Mouse (Mus musculus): ENCODE measurements around the gene Jarid2. TPM values are rescaled to one million over a fixed set of nuclear protein-coding genes. Genes with fewer than 3 reads are reported as not detected.

Gene Jarid2
- polyA plus RNA-seq, 1 experiment from 2014 or later, result 10.0 TPM

GRCm38 (mm10) chr13:44833353-44833752 lies 104.1 kb downstream of the Jarid2 start:
- Histone ChIP-seq H3K36me3 (ENCODE audit: insufficient read depth, low read length) (no peaks in the 10 kb centered on the region), H3K27me3 (replicated peaks; ENCODE audit: insufficient read depth, low read length) (no peaks in the 10 kb centered on the region), H3K27ac (ENCODE audit: low read length) (no peak overlapping the region), H3K4me2 (replicated peaks; ENCODE audit: low read depth, low read length) (no peak overlapping the region), H3K9me3 (ENCODE audit: low read length) (no peaks in the 10 kb centered on the region), H3K4me3 (ENCODE audit: low read depth, low read length) (no peak overlapping the region), H3K4me1 (ENCODE audit: insufficient read depth, low read depth, low read length) (no peaks in the 10 kb centered on the region), H3K9ac (replicated peaks; ENCODE audit: low read depth) (no peak overlapping the region)
- TF ChIP-seq EP300 (IDR thresholded peaks at IDR 0.05), result no peak
- peak; percentile 93 for TF ChIP-seq CTCF (IDR thresholded peaks at IDR 0.05)
- ATAC-seq (peak; percentile 65), DNase-seq (ENCODE audit: low spot score) (peak; percentile 77)
- WGBS, result 46% methylated on average over 3 of the region's 3 CpGs

- Histone ChIP-seq H3K4me1 (ENCODE audit: insufficient read depth, low read depth, low read length) (peaks cover 9% of the 10 kb centered on the region; the same call in 1 of the 2 replicates), H3K4me3 (ENCODE audit: low read depth, low read length) (no peak overlapping the region), H3K4me2 (replicated peaks; ENCODE audit: low read depth, low read length) (no peak overlapping the region), H3K9me3 (ENCODE audit: low read length) (no peaks in the 10 kb centered on the region), H3K9ac (replicated peaks; ENCODE audit: low read depth) (no peak overlapping the region), H3K27me3 (replicated peaks; ENCODE audit: insufficient read depth, low read length) (no peaks in the 10 kb centered on the region), H3K27ac (ENCODE audit: low read length) (no peak overlapping the region), H3K36me3 (ENCODE audit: insufficient read depth, low read length) (no peaks in the 10 kb centered on the region)
- TF ChIP-seq EP300 (IDR thresholded peaks at IDR 0.05) (no peak), CTCF (IDR thresholded peaks at IDR 0.05) (no peak)
- DNase-seq (ENCODE audit: low spot score) (no peak), ATAC-seq (no peak)
- 89% methylated on average over 6 of the region's 6 CpGs for WGBS
Measured at GRCm38 (mm10) chr13:44837445-44837844, 108.2 kb downstream of the Jarid2 start.

GRCm38 (mm10) chr13:44839866-44840835 lies 110.9 kb downstream of the Jarid2 start:
- Histone ChIP-seq H3K27ac (ENCODE audit: low read length) (peak overlapping the region; percentile 32; the same call in 1 of the 2 replicates), H3K4me3 (ENCODE audit: low read depth, low read length) (peak overlapping the region; percentile 35), H3K9me3 (ENCODE audit: low read length) (no peaks in the 10 kb centered on the region), H3K36me3 (ENCODE audit: insufficient read depth, low read length) (no peaks in the 10 kb centered on the region), H3K4me1 (ENCODE audit: insufficient read depth, low read depth, low read length) (peaks cover 9% of the 10 kb centered on the region; the same call in 1 of the 2 replicates), H3K27me3 (replicated peaks; ENCODE audit: insufficient read depth, low read length) (no peaks in the 10 kb centered on the region), H3K9ac (replicated peaks; ENCODE audit: low read depth) (no peak overlapping the region), H3K4me2 (replicated peaks; ENCODE audit: low read depth, low read length) (peak overlapping the region; percentile 59)
- ATAC-seq (peak; percentile 95), DNase-seq (ENCODE audit: low spot score) (peak; percentile 88)
- 10% methylated on average over 20 of the region's 20 CpGs for WGBS
- 0 out of 2 replicates have a peak, but pooled peaks have one; percentile 3 for TF ChIP-seq EP300 (IDR thresholded peaks at IDR 0.05)
- no peak for TF ChIP-seq CTCF (IDR thresholded peaks at IDR 0.05)

DNA sequence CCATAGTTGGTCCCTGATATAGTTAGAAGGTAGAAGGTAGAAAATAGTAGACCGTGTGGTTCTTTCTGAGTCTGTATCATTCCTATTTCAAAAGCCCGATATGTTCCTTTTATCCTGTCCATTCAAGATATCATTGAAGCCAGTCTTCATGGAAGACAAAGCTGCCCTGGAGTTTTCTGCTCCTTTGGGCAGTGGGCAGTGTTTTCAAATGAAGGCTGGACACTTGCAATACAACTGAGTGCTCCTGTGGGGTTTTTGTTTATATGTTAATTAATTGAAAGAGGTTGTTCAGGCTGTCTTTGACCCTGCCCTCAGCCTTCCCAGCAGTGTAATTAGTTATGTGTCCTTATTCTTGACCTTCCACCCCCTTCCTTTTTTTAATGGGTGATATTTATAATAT lies 122.2 kb downstream of the Jarid2 start:
- no peak for DNase-seq (ENCODE audit: low spot score)
- H3K27me3 ChIP-seq (replicated peaks; ENCODE audit: insufficient read depth, low read length), result no peaks in the 10 kb centered on the region
- no peak for TF ChIP-seq EP300 (IDR thresholded peaks at IDR 0.05)
- no peak for TF ChIP-seq CTCF (IDR thresholded peaks at IDR 0.05)
- 93% methylated on average over 2 of the region's 2 CpGs for WGBS
- H3K4me1 ChIP-seq (ENCODE audit: insufficient read depth, low read depth, low read length), result no peaks in the 10 kb centered on the region
- H3K9ac ChIP-seq (replicated peaks; ENCODE audit: low read depth), result no peak overlapping the region
- no peaks in the 10 kb centered on the region for H3K9me3 ChIP-seq (ENCODE audit: low read length)
- no peak for ATAC-seq
- no peak overlapping the region for H3K4me3 ChIP-seq (ENCODE audit: low read depth, low read length)
- H3K27ac ChIP-seq (ENCODE audit: low read length), result no peak overlapping the region
- H3K36me3 ChIP-seq (ENCODE audit: insufficient read depth, low read length), result no peaks in the 10 kb centered on the region
- no peak overlapping the region for H3K4me2 ChIP-seq (replicated peaks; ENCODE audit: low read depth, low read length)

- Histone ChIP-seq H3K9ac (replicated peaks; ENCODE audit: low read depth) (no peak overlapping the region), H3K36me3 (ENCODE audit: insufficient read depth, low read length) (no peaks in the 10 kb centered on the region), H3K27me3 (replicated peaks; ENCODE audit: insufficient read depth, low read length) (no peaks in the 10 kb centered on the region), H3K4me1 (ENCODE audit: insufficient read depth, low read depth, low read length) (no peaks in the 10 kb centered on the region), H3K4me3 (ENCODE audit: low read depth, low read length) (no peak overlapping the region), H3K9me3 (ENCODE audit: low read length) (no peaks in the 10 kb centered on the region), H3K4me2 (replicated peaks; ENCODE audit: low read depth, low read length) (no peak overlapping the region), H3K27ac (ENCODE audit: low read length) (no peak overlapping the region)
- no peak for TF ChIP-seq EP300 (IDR thresholded peaks at IDR 0.05)
- no peak for TF ChIP-seq CTCF (IDR thresholded peaks at IDR 0.05)
- 64% methylated on average over 3 of the region's 3 CpGs for WGBS
- DNase-seq (ENCODE audit: low spot score) (no peak), ATAC-seq (no peak)
Measured at GRCm38 (mm10) chr13:44852024-44852423, 122.8 kb downstream of the Jarid2 start.

DNA sequence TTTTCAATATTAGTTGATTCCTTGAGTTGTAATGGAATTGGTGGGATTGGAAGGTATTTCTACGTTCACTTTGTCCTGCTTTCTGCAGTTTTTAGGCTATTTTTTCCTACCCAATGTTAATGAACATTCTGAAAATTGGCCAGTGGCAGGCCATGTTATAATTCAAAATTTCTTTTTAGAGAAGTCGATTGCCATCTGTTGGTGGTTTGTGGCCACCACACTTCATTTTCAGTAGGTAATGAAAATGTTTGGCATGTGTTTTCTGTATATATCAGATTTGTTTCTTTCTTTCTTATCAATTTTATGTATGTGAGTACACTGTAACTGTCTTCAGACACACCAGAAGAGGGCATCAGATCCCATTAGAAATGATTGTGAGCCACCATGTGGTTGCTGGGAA lies 136.3 kb downstream of the Jarid2 start:
- no peaks in the 10 kb centered on the region; the same call in 1 of the 2 replicates for H3K4me1 ChIP-seq (ENCODE audit: insufficient read depth, low read depth, low read length)
- H3K4me2 ChIP-seq (replicated peaks; ENCODE audit: low read depth, low read length), result no peak overlapping the region
- no peak overlapping the region for H3K4me3 ChIP-seq (ENCODE audit: low read depth, low read length)
- no peaks in the 10 kb centered on the region for H3K9me3 ChIP-seq (ENCODE audit: low read length)
- no peaks in the 10 kb centered on the region for H3K36me3 ChIP-seq (ENCODE audit: insufficient read depth, low read length)
- WGBS, result 87% methylated on average over 2 of the region's 2 CpGs
- TF ChIP-seq EP300 (IDR thresholded peaks at IDR 0.05) (no peak), CTCF (IDR thresholded peaks at IDR 0.05) (no peak)
- H3K27ac ChIP-seq (ENCODE audit: low read length), result no peak overlapping the region
- DNase-seq (ENCODE audit: low spot score) (no peak), ATAC-seq (no peak)
- H3K27me3 ChIP-seq (replicated peaks; ENCODE audit: insufficient read depth, low read length), result 0 out of 2 replicates have a peak, but pooled peaks cover 4% of the 10 kb centered on the region
- H3K9ac ChIP-seq (replicated peaks; ENCODE audit: low read depth), result no peak overlapping the region

Data from lung, postnatal 0 days (tissue).